Comparison of ENCODE assay signal across 8 mouse cellular contexts in genomic region chr10:12726041-12726608, GRCm38 (mm10).
DNase-seq lines count a peak whose midpoint lies in the region; ATAC-seq and TF ChIP-seq lines count a peak whose summit lies in the region.

No protein-coding gene starts in this region.

- no peaks in the 10 kb centered on the region for H3K27me3 ChIP-seq in forebrain, postnatal 0 days (ENCODE audit: insufficient read depth, low read length)

- intact Hi-C loops in heart, postnatal 36 days (cut with DNase I), result no loop called here

- H3K9ac ChIP-seq in forebrain, postnatal 0 days, result no peak overlapping the region

- WGBS in forebrain, postnatal 0 days, result 16% methylated on average over 13 of the region's 13 CpGs

- TF ChIP-seq CTCF in forebrain, postnatal 0 days (IDR thresholded peaks at IDR 0.05; ENCODE audit: low read depth), result no peak

- H3K4me2 ChIP-seq in forebrain, postnatal 0 days (ENCODE audit: low read depth), result 0 out of 2 replicates have a peak overlapping the region, but pooled peaks have one; percentile 23

- H3K9me3 ChIP-seq in forebrain, postnatal 0 days (ENCODE audit: low read length), result no peaks in the 10 kb centered on the region

- ATAC-seq in forebrain, postnatal 0 days, result peak; percentile 43; the same call in 1 of the 2 replicates
- no peak for ATAC-seq in erythroid progenitor cell, adult 5-6 weeks (replicated peaks; ENCODE audit: low FRiP score, poor library complexity, severe bottlenecking)

- H3K36me3 ChIP-seq in forebrain, postnatal 0 days (ENCODE audit: insufficient read depth), result no peaks in the 10 kb centered on the region

- H3K4me3 ChIP-seq in forebrain, postnatal 0 days (ENCODE audit: low read depth, low read length), result no peak overlapping the region

- H3K4me1 ChIP-seq in forebrain, postnatal 0 days (ENCODE audit: insufficient read depth), result 0 out of 2 replicates have a peak, but pooled peaks cover 6% of the 10 kb centered on the region

- no peak overlapping the region for H3K27ac ChIP-seq in forebrain, postnatal 0 days (ENCODE audit: low read depth, low read length)

- DNase-seq in heart, adult 11 months, result peak; percentile 68
- DNase-seq in heart, postnatal 36 days, result no peak
- DNase-seq in forebrain, postnatal 0 days, result peak; percentile 17
- peak; percentile 35 to 60 for DNase-seq in kidney, postnatal 4 days
- DNase-seq in retina, embryonic 14.5 days (ENCODE audit: low spot score), result peak; percentile 33
- DNase-seq in right cerebral cortex, postnatal 4 days, result no peak
- DNase-seq in adipocyte (ENCODE audit: low spot score), result no peak

Comparison
In these comparisons a context has a peak if more than half of its experiments do, and no peak if none do; other contexts are left out.
1. DNase-seq: peak in heart, adult 11 months (single experiment), forebrain, postnatal 0 days (single experiment), kidney, postnatal 4 days (2 of 2) and retina, embryonic 14.5 days (single experiment); none in heart, postnatal 36 days (0 of 2), right cerebral cortex, postnatal 4 days (single experiment) and adipocyte (single experiment).